Mouse (Mus musculus) layer of hippocampus, adult 11-12 months (tissue): ENCODE measurements around the gene Anxa7.

Source experiments
- DNase-seq: peaks from one replicate; pipeline ENCODE4 v3.0.0; 2022; ENCODE audit warnings: low spot score

Gene Anxa7

DNA sequence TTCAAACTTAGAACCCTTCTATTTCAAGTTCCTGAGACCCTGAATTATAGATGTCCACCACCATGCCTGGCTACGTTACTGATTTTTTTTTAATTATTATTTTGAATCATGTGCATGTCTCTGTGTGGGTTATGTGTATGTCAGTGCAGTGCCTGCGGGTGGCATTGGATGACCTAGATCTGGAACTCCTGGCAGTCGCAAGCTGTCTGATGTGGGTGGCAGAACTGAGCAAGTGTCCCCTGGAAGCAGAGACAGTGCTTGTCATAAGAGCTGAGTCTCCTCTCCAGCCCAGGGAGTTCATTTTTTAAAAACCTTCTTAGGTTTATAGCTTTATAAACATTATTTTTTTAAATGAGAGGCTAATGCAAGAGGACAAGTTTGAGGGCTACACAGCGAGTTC, 47.5 kb downstream of the Anxa7 start:
- no peak for DNase-seq

DNA sequence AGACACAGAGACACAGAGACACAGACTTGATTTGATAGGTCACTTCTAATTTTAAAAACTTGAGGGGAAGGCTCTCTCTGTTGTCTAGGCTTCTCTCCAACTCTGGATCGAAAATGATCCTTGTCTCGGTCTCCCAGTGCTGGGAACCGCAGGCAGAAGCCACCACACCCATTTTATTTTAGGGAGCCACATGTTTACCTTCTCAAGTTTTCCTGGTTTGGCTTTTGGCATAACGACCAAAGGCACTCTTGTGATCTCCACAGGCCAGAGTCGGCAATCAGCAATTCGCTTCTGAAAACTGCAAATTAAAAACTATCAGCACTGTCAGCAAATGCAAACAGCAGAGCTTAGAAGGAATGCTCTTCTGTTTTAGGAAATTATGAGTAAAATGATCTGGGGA, 48.2 kb downstream of the Anxa7 start:
- DNase-seq: no peak

DNA sequence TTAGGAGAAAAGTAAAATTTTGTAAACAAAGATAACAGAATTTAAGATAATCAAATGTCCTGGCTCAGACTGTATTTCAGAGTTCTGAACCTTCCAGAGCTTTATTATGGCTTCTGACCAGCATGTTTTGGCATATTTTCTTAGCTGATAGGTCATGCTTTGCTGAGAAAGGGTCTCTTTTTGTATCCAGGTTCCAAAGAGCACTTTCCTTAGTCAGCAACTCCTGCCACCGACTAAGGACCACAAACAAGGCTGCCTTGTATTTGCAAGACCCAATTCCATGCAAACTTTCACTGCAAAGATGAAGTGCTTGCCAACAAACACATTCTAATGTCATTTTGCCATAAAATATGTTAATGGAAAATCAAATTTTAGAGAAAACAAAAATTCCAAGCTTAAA, 50.1 kb downstream of the Anxa7 start:
- DNase-seq: no peak

DNA sequence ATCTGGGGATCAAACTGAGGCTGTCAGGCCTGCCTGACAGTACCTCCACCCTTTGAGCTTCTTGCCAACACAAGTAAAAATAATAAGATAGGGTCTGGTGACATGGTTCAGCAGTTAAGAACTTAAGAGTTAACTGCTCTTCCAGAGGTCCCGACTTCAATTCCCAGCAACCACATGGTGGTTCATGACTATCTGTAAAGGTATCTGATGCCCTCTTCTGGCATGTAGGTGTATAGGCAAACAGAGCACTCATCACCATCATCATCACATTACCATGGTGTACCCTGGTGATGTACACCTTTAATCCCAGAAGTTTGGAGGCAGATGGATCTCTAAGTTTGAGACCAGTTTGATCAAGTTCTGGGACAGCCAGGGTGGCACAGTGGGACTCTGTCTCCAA, 51.3 kb downstream of the Anxa7 start:
- DNase-seq: no peak

DNA sequence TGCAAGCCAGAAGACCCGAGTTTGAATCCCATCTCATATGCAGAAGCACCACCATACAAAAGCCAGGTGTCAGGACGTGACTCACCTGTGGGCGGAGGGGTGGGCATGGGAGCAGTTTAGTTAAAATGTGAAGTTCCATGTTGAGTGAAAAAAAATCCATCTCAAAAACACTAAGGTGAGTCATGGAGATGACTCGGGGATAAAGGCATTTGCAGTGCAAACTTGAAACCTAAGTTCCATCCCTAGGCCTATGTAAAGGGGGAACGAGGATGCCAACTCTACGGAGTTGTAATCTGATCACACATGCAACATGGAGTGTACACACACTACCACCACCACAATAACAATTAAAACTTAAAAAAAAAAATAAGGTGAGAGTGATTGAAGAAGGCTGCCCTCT, 56.9 kb downstream of the Anxa7 start:
- no peak for DNase-seq

DNA sequence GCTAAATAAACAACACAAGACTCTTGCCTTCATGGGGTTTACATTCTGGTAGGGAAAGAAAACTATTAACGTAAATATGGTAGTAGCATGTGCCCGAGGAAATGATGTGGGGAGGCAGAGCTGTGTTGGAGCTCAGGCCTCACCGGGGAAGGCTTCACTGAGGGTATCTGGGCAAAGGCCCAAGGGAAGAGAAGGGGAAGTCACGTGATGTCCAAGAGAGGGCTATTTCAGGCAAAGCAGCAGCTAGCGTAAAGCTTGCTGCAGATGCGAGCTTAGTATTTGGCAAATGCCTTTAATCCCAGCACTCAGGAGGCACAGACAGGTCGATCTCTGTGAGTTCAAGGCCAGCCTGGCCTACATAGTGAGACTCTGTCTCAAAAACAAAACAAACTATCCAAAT, 57.7 kb downstream of the Anxa7 start:
- no peak for DNase-seq
